Mouse (Mus musculus) liver, postnatal 0 days (tissue): Measurements from ENCODE around the gene Usp18.

Source experiments
- CTCF ChIP-seq: sonication (generic); IDR thresholded peaks from 2 replicates; pipeline ENCODE4 v1.5.1; 2016; ENCODE audit warnings: antibody characterized with exemption, low read depth
- EP300 ChIP-seq: IDR thresholded peaks from 2 replicates; pipeline ENCODE4 v1.6.1; 2016; ENCODE audit warnings: antibody characterized with exemption, low read depth, mild to moderate bottlenecking

GRCm38 (mm10) chr6:121236386-121236785 is 9.3 kb upstream of the Usp18 start:
- TF ChIP-seq CTCF: no peak
- no peak for TF ChIP-seq EP300
